Mouse (Mus musculus): ENCODE measurements around the gene Gcnt2.

DNA sequence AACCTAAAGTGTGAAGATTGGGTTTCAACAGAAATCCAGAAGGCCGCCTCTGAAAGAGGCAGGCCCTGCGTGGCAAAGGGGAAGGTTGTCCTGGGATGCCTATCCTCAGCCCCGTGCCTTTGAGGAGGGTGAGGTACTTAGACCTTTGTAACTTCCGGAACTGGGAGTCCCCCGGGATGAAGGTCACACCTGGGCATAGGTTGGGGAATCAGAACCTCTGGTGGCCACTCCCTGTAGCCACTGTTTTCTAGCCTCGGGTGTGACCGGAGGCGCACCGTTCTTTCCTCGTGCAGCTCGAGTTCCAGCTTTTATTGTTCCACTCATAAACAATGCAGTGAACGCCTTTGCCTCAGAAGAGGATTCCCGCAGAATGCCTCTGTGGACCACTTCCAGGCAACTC lies 7.6 kb upstream of the Gcnt2 start:
- TF ChIP-seq CTCF (IDR thresholded peaks at IDR 0.05; ENCODE audit: extremely low read depth, insufficient read depth, insufficient read length, insufficient replicate concordance) (no peak), POLR2A (IDR thresholded peaks at IDR 0.05; ENCODE audit: low read depth, low read length) (no peak)

Measured in spleen, adult 2 months (tissue).